In the genomic region with DNA sequence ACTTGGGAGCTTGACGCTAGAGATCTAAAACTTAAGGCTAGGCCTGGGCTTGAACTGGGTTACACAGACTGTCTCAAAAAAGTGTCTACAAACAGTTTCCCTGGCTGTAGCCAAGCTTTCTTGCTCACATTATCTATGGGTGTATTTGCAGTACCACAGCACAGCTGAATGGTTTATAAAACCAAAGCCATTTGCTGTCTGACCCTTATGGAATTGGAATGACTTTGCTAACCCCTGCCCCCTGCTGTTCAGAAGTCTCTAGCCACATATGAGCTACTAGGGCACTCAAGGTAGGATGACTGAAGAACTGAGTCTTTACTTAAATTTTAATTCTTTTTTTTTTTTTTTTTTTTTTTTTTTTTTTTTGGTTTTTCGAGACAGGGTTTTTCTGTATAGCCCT, we compare ENCODE assay signal across 8 mouse cellular contexts. TPM values are rescaled to one million over a fixed set of nuclear protein-coding genes. Genes with fewer than 3 reads are reported as not detected.
DNase-seq lines count a peak whose midpoint lies in the region; ATAC-seq and TF ChIP-seq lines count a peak whose summit lies in the region.
"Had no signal": no experiment of that assay in that cellular context is flagged by ENCODE, and none has a peak within 500 bp of the region (broad histone marks: within the 10 kb centered on the region; RNA-seq: fewer than 3 reads in every experiment).

No protein-coding gene starts in this region.

- ATAC-seq in neural tube, embryonic 11.5 days (ENCODE audit: insufficient read depth, low FRiP score, low TSS enrichment): no peak
- ATAC-seq in neural tube, embryonic 15.5 days (ENCODE audit: low FRiP score): no peak
- no peak for ATAC-seq in heart, embryonic 13.5 days (ENCODE audit: extremely low read depth, insufficient number of reproducible peaks, low FRiP score, low TSS enrichment)
- ATAC-seq in lung, postnatal 0 days: no peak

- H3K27ac ChIP-seq in neural tube, embryonic 11.5 days (ENCODE audit: low read depth, low read length): no peak overlapping the region
- no peak overlapping the region for H3K27ac ChIP-seq in neural tube, embryonic 15.5 days (replicated peaks)
- 0 out of 2 replicates have a peak overlapping the region, but pooled peaks have one; percentile 32 for H3K27ac ChIP-seq in heart, embryonic 13.5 days (replicated peaks)
- H3K27ac ChIP-seq in lung, postnatal 0 days (ENCODE audit: low read length): no peak overlapping the region
- no peak overlapping the region for H3K27ac ChIP-seq in forebrain, embryonic 10.5 days
- H3K27ac ChIP-seq: neural tube, embryonic 13.5 days had no signal

- TF ChIP-seq CTCF in lung, postnatal 0 days (IDR thresholded peaks at IDR 0.05): peak; percentile 74

- no peak overlapping the region for H3K4me3 ChIP-seq in neural tube, embryonic 11.5 days (ENCODE audit: low read depth, low read length)
- H3K4me3 ChIP-seq in neural tube, embryonic 15.5 days (replicated peaks): no peak overlapping the region
- H3K4me3 ChIP-seq in heart, embryonic 13.5 days: no peak overlapping the region
- H3K4me3 ChIP-seq in lung, postnatal 0 days (ENCODE audit: low read depth, low read length): no peak overlapping the region
- no peak overlapping the region for H3K4me3 ChIP-seq in forebrain, embryonic 10.5 days

- H3K9me3 ChIP-seq in neural tube, embryonic 11.5 days (ENCODE audit: control insufficient read depth, low read length): no peaks in the 10 kb centered on the region
- H3K9me3 ChIP-seq in neural tube, embryonic 15.5 days (replicated peaks): no peaks in the 10 kb centered on the region
- no peaks in the 10 kb centered on the region for H3K9me3 ChIP-seq in heart, embryonic 13.5 days
- H3K9me3 ChIP-seq in lung, postnatal 0 days (ENCODE audit: low read length): no peaks in the 10 kb centered on the region
- H3K9me3 ChIP-seq in forebrain, embryonic 10.5 days: no peaks in the 10 kb centered on the region
- H3K9me3 ChIP-seq: neural tube, embryonic 13.5 days had no signal

- no peaks in the 10 kb centered on the region for H3K27me3 ChIP-seq in neural tube, embryonic 11.5 days (ENCODE audit: control insufficient read depth, insufficient read depth, low read length)
- no peaks in the 10 kb centered on the region for H3K27me3 ChIP-seq in neural tube, embryonic 15.5 days (replicated peaks)
- H3K27me3 ChIP-seq in heart, embryonic 13.5 days (replicated peaks): no peaks in the 10 kb centered on the region
- H3K27me3 ChIP-seq in lung, postnatal 0 days (replicated peaks; ENCODE audit: insufficient read depth, low read length): no peaks in the 10 kb centered on the region
- no peaks in the 10 kb centered on the region for H3K27me3 ChIP-seq in forebrain, embryonic 10.5 days (ENCODE audit: poor library complexity, severe bottlenecking)
- H3K27me3 ChIP-seq: neural tube, embryonic 13.5 days had no signal

- no peaks in the 10 kb centered on the region for H3K36me3 ChIP-seq in neural tube, embryonic 11.5 days (ENCODE audit: control insufficient read depth, insufficient read depth, low read length)
- H3K36me3 ChIP-seq in neural tube, embryonic 15.5 days: no peaks in the 10 kb centered on the region
- peaks cover 10% of the 10 kb centered on the region for H3K36me3 ChIP-seq in heart, embryonic 13.5 days
- no peaks in the 10 kb centered on the region for H3K36me3 ChIP-seq in lung, postnatal 0 days (ENCODE audit: insufficient read depth, low read length)
- H3K36me3 ChIP-seq in forebrain, embryonic 10.5 days (replicated peaks): peaks cover under 1% of the 10 kb centered on the region; the same call in 1 of the 2 replicates
- H3K36me3 ChIP-seq: neural tube, embryonic 13.5 days had no signal

- TF ChIP-seq EP300 in lung, postnatal 0 days (IDR thresholded peaks at IDR 0.05): 0 out of 2 replicates have a peak, but pooled peaks have one; percentile 28

- H3K4me2 ChIP-seq in neural tube, embryonic 11.5 days (ENCODE audit: low read depth): no peak overlapping the region
- no peak overlapping the region for H3K4me2 ChIP-seq in neural tube, embryonic 15.5 days
- H3K4me2 ChIP-seq in heart, embryonic 13.5 days: no peak overlapping the region
- H3K4me2 ChIP-seq in lung, postnatal 0 days (replicated peaks; ENCODE audit: low read depth, low read length): no peak overlapping the region

- DNase-seq in neural tube, embryonic 11.5 days (ENCODE audit: low spot score): peak; percentile 40
- peak; percentile 68 for DNase-seq in adrenal gland, postnatal 14 days
- peak; percentile 85 for DNase-seq in lung, postnatal 0 days (ENCODE audit: low spot score)
- no peak for DNase-seq in right cerebral cortex, adult 2 months (ENCODE audit: low spot score in 2 of 2)
- DNase-seq in forebrain, embryonic 10.5 days (ENCODE audit: extremely low spot score, low spot score): no peak

- no peak overlapping the region for H3K9ac ChIP-seq in neural tube, embryonic 11.5 days (ENCODE audit: low read length)
- H3K9ac ChIP-seq in neural tube, embryonic 15.5 days (replicated peaks): no peak overlapping the region
- no peak overlapping the region for H3K9ac ChIP-seq in heart, embryonic 13.5 days
- no peak overlapping the region for H3K9ac ChIP-seq in lung, postnatal 0 days (replicated peaks; ENCODE audit: low read depth)
- H3K9ac ChIP-seq: neural tube, embryonic 13.5 days had no signal

- WGBS in neural tube, embryonic 11.5 days: 93% methylated on average over 1 of the region's 2 CpGs
- WGBS in neural tube, embryonic 15.5 days: 71% methylated on average over 2 of the region's 2 CpGs
- WGBS in heart, embryonic 13.5 days: 90% methylated on average over 1 of the region's 2 CpGs
- 95% methylated on average over 1 of the region's 2 CpGs for WGBS in lung, postnatal 0 days
- WGBS in forebrain, embryonic 10.5 days: 83% methylated on average over 2 of the region's 2 CpGs

- H3K4me1 ChIP-seq in neural tube, embryonic 11.5 days (ENCODE audit: control insufficient read depth, insufficient read depth, low read length): peaks cover 14% of the 10 kb centered on the region
- peaks cover 29% of the 10 kb centered on the region for H3K4me1 ChIP-seq in neural tube, embryonic 15.5 days
- H3K4me1 ChIP-seq in heart, embryonic 13.5 days: peaks cover 54% of the 10 kb centered on the region
- H3K4me1 ChIP-seq in lung, postnatal 0 days (ENCODE audit: insufficient read depth, low read depth, low read length): peaks cover 14% of the 10 kb centered on the region
- H3K4me1 ChIP-seq in forebrain, embryonic 10.5 days: peaks cover 90% of the 10 kb centered on the region

RNA-seq across cellular contexts. Expression of a gene that starts 2.0 kb away (rescaled TPM):
- polyA plus RNA-seq in neural tube, embryonic 11.5 days (2014; fragmentation: Nextera tagmentation; extraction: Ambion mirVana): 9.1 and 9.2 TPM in 2 replicates
- polyA plus RNA-seq in neural tube, embryonic 15.5 days (2015; fragmentation: Nextera tagmentation; extraction: Ambion mirVana): 6.8 and 7.1 TPM in 2 replicates
- 35.8 and 36.4 TPM in 2 replicates for total RNA-seq in adrenal gland, postnatal 14 days (2021)
- polyA plus RNA-seq in heart, embryonic 13.5 days (2015; fragmentation: Nextera tagmentation; extraction: Ambion mirVana): 4.9 and 5.9 TPM in 2 replicates
- 4.8 and 5.0 TPM in 2 replicates for polyA plus RNA-seq in lung, postnatal 0 days (2015; fragmentation: Nextera tagmentation; extraction: Ambion mirVana)
- 8.2 and 8.3 TPM in 2 replicates for polyA plus RNA-seq in forebrain, embryonic 10.5 days (2016; fragmentation: Nextera tagmentation; extraction: Ambion mirVana)

Comparison
In these comparisons a context has a peak if more than half of its experiments do, and no peak if none do; other contexts are left out.
1. DNase-seq: peak in neural tube, embryonic 11.5 days (single experiment), adrenal gland, postnatal 14 days (single experiment) and lung, postnatal 0 days (single experiment); none in right cerebral cortex, adult 2 months (0 of 2) and forebrain, embryonic 10.5 days (single experiment).